Mouse (Mus musculus) G1E (cell line): ENCODE data around the gene Ube2d3. TPM values are rescaled to one million over a fixed set of nuclear protein-coding genes. Genes with fewer than 3 reads are reported as not detected.

Experiments
- ATAC-seq: 2 replicates; pipeline ENCODE4 v1.8.0; 2016; ENCODE audit warnings: mild to moderate bottlenecking; ENCODE audit not compliant: insufficient number of reproducible peaks, poor library complexity, low FRiP score, severe bottlenecking; ENCODE audit errors: extremely low read depth
- DNase-seq: peaks from one replicate; pipeline ENCODE4 v3.0.0; 2012; ENCODE audit warnings: low spot score
- H3K27me3 ChIP-seq: 2 replicates; pipeline ENCODE4 v1.6.1; 2012; ENCODE audit warnings: mild to moderate bottlenecking, low read length, inconsistent platforms; ENCODE audit not compliant: insufficient read depth
- H3K36me3 ChIP-seq: replicated peaks from 2 replicates; pipeline ENCODE3; 2012; ENCODE audit warnings: mild to moderate bottlenecking, inconsistent platforms
- H3K4me1 ChIP-seq: 2 replicates; pipeline ENCODE4 v1.6.1; 2012; ENCODE audit warnings: low read depth, low read length, inconsistent platforms, mixed read lengths; ENCODE audit not compliant: insufficient read depth
- H3K4me3 ChIP-seq: 2 replicates; pipeline ENCODE4 v1.5.1; 2012; ENCODE audit warnings: low read depth, mild to moderate bottlenecking, inconsistent platforms, low read length, moderate library complexity, mixed read lengths
- H3K9me3 ChIP-seq: replicated peaks from 2 replicates; pipeline ENCODE4 v1.6.1; 2012; ENCODE audit warnings: inconsistent platforms
- CTCF ChIP-seq: IDR thresholded peaks from 2 replicates; pipeline ENCODE4 v1.5.1; 2012; ENCODE audit warnings: low read depth, low read length, inconsistent platforms, mixed read lengths
- GATA1 ChIP-seq: IDR thresholded peaks from 2 replicates; pipeline ENCODE4 v1.6.1; 2012; ENCODE audit warnings: borderline replicate concordance, low read length, inconsistent platforms, mixed read lengths
- GATA2 ChIP-seq: IDR thresholded peaks from 2 replicates; pipeline ENCODE4 v1.6.1; 2012; ENCODE audit warnings: low read depth, low read length, inconsistent platforms, borderline replicate concordance
- POLR2AphosphoS5 ChIP-seq: IDR thresholded peaks from 2 replicates; pipeline ENCODE4 v1.6.1; 2012; ENCODE audit warnings: low read depth, low read length, inconsistent platforms; ENCODE audit not compliant: insufficient replicate concordance
- TAL1 ChIP-seq: conservative IDR thresholded peaks from 2 replicates; pipeline ENCODE4 v1.6.1; 2012; ENCODE audit warnings: low read depth, low read length, inconsistent platforms, mixed read lengths
- polyA plus RNA-seq: library from polyadenylated mRNA; stranded (reverse); fragments of >175 nt; gene quantifications from 2 replicates; pipeline ENCODE4 v1.2.3, GENCODE M21; 2012
- total RNA-seq, 2 experiments: library from RNA; stranded (forward) in 1 of 2; stranded (reverse) in 1 of 2; fragments of 200-1000 nt in 1 of 2; fragments of >200 nt in 1 of 2; fragmentation: Nextera tagmentation in 1 of 2; gene quantifications; 2 replicates each; pipeline ENCODE4 v1.2.3; 2014 to 2017

Gene Ube2d3
- total and polyA plus RNA-seq, 3 experiments: 446 to 1,026 (median 623) TPM

- Histone ChIP-seq H3K4me3 (no peak overlapping the region), H3K36me3 (peaks cover 19% of the 10 kb centered on the region), H3K27me3 (no peaks in the 10 kb centered on the region), H3K4me1 (no peaks in the 10 kb centered on the region; the same call in 1 of the 2 replicates), H3K9me3 (peaks cover 6% of the 10 kb centered on the region)
- TF ChIP-seq TAL1 (no peak), GATA2 (no peak), GATA1 (no peak), POLR2AphosphoS5 (no peak), CTCF (no peak)
- ATAC-seq (no peak), DNase-seq (no peak)
These were observed 60.9 kb downstream of the Ube2d3 start for GRCm38 (mm10) chr3:135498891-135499290.

- no peaks in the 10 kb centered on the region for H3K27me3 ChIP-seq
- peaks cover 3% of the 10 kb centered on the region for H3K9me3 ChIP-seq
- H3K36me3 ChIP-seq: peaks cover 35% of the 10 kb centered on the region
- TF ChIP-seq GATA1: no peak
- TF ChIP-seq GATA2: no peak
- no peak for TF ChIP-seq TAL1
- TF ChIP-seq POLR2AphosphoS5: no peak
- no peak for TF ChIP-seq CTCF
- DNase-seq: no peak
- peaks cover 6% of the 10 kb centered on the region; the same call in 1 of the 2 replicates for H3K4me1 ChIP-seq
- ATAC-seq: no peak
- no peak overlapping the region for H3K4me3 ChIP-seq
These were observed 65.2 kb downstream of the Ube2d3 start for GRCm38 (mm10) chr3:135503160-135503559.

- H3K4me3 ChIP-seq: no peak overlapping the region
- ATAC-seq: peak; percentile 34
- DNase-seq: peak; percentile 31
These were observed 67.5 kb downstream of the Ube2d3 start for GRCm38 (mm10) chr3:135505369-135505909.

GRCm38 (mm10) chr3:135505916-135506482, 68.0 kb downstream of the Ube2d3 start:
- TF ChIP-seq TAL1 (no peak), POLR2AphosphoS5 (no peak)

More at GRCm38 (mm10) chr3:135505369-135505909, 67.5 kb downstream of the Ube2d3 start:
- peaks cover 6% of the 10 kb centered on the region; the same call in 1 of the 2 replicates for H3K4me1 ChIP-seq
- peaks cover 30% of the 10 kb centered on the region for H3K36me3 ChIP-seq
- H3K27me3 ChIP-seq: no peaks in the 10 kb centered on the region
- TF ChIP-seq GATA1 (no peak), GATA2 (no peak), CTCF (peak; percentile 93), POLR2AphosphoS5 (no peak), TAL1 (no peak)
- no peaks in the 10 kb centered on the region for H3K9me3 ChIP-seq

GRCm38 (mm10) chr3:135507506-135507905, 69.6 kb downstream of the Ube2d3 start:
- Histone ChIP-seq H3K4me1 (peaks cover 6% of the 10 kb centered on the region; the same call in 1 of the 2 replicates), H3K36me3 (peaks cover 40% of the 10 kb centered on the region)
- TF ChIP-seq TAL1 (no peak), GATA1 (no peak), POLR2AphosphoS5 (no peak), CTCF (no peak), GATA2 (no peak)

More at GRCm38 (mm10) chr3:135505916-135506482, 68.0 kb downstream of the Ube2d3 start:
- DNase-seq (no peak), ATAC-seq (no peak)
- Histone ChIP-seq H3K4me1 (peaks cover 6% of the 10 kb centered on the region; the same call in 1 of the 2 replicates), H3K27me3 (no peaks in the 10 kb centered on the region), H3K4me3 (no peak overlapping the region), H3K36me3 (peaks cover 32% of the 10 kb centered on the region), H3K9me3 (no peaks in the 10 kb centered on the region)

GRCm38 (mm10) chr3:135508191-135508590, 70.2 kb downstream of the Ube2d3 start:
- ATAC-seq (no peak), DNase-seq (no peak)
- peaks cover 40% of the 10 kb centered on the region for H3K36me3 ChIP-seq
- TF ChIP-seq GATA2: no peak
- no peak for TF ChIP-seq GATA1
- TF ChIP-seq CTCF: no peak
- no peak for TF ChIP-seq POLR2AphosphoS5
- no peak for TF ChIP-seq TAL1
- peaks cover 6% of the 10 kb centered on the region; the same call in 1 of the 2 replicates for H3K4me1 ChIP-seq
- H3K27me3 ChIP-seq: no peaks in the 10 kb centered on the region
- no peaks in the 10 kb centered on the region for H3K9me3 ChIP-seq
- H3K4me3 ChIP-seq: no peak overlapping the region

More at GRCm38 (mm10) chr3:135507506-135507905, 69.6 kb downstream of the Ube2d3 start:
- DNase-seq: no peak
- no peak for ATAC-seq
- H3K9me3 ChIP-seq: no peaks in the 10 kb centered on the region
- H3K4me3 ChIP-seq: no peak overlapping the region
- H3K27me3 ChIP-seq: no peaks in the 10 kb centered on the region
